Mouse (Mus musculus): ENCODE measurements around the gene Mov10. TPM values are rescaled to one million over a fixed set of nuclear protein-coding genes. Genes with fewer than 3 reads are reported as not detected.

The Mov10 gene
- polyA plus RNA-seq, 1 experiment, result not detected

GRCm38 (mm10) chr3:104795661-104796340, 22.6 kb downstream of the Mov10 start:
- no peak overlapping the region for H3K4me3 ChIP-seq (ENCODE audit: insufficient read depth, low read depth, low read length)
- H3K4me1 ChIP-seq (ENCODE audit: control insufficient read depth, insufficient read depth, low read length), result peaks cover 16% of the 10 kb centered on the region
- no peak for TF ChIP-seq POLR2A (IDR thresholded peaks at IDR 0.05; ENCODE audit: insufficient read depth, low read depth, low read length)
- no peak for TF ChIP-seq CTCF (IDR thresholded peaks at IDR 0.05; ENCODE audit: insufficient read depth, low read depth, low read length)
- H3K27ac ChIP-seq (ENCODE audit: insufficient read depth, low read depth, low read length), result no peak overlapping the region
- 74% methylated on average over 15 of the region's 15 CpGs for whole genome bisulfite sequencing

- Histone ChIP-seq H3K4me3 (ENCODE audit: insufficient read depth, low read depth, low read length) (no peak overlapping the region), H3K4me1 (ENCODE audit: control insufficient read depth, insufficient read depth, low read length) (peaks cover 24% of the 10 kb centered on the region), H3K27ac (ENCODE audit: insufficient read depth, low read depth, low read length) (no peak overlapping the region)
- WGBS, result 77% methylated on average over 12 of the region's 12 CpGs
- TF ChIP-seq CTCF (IDR thresholded peaks at IDR 0.05; ENCODE audit: insufficient read depth, low read depth, low read length) (no peak), POLR2A (IDR thresholded peaks at IDR 0.05; ENCODE audit: insufficient read depth, low read depth, low read length) (no peak)
Observed at GRCm38 (mm10) chr3:104794953-104795470, 23.4 kb downstream of the Mov10 start.

- H3K4me1 ChIP-seq (ENCODE audit: control insufficient read depth, insufficient read depth, low read length), result peaks cover 32% of the 10 kb centered on the region
- no peak overlapping the region for H3K4me3 ChIP-seq (ENCODE audit: insufficient read depth, low read depth, low read length)
- TF ChIP-seq POLR2A (IDR thresholded peaks at IDR 0.05; ENCODE audit: insufficient read depth, low read depth, low read length) (no peak), CTCF (IDR thresholded peaks at IDR 0.05; ENCODE audit: insufficient read depth, low read depth, low read length) (no peak)
- WGBS, result 66% methylated on average over 20 of the region's 20 CpGs
- no peak overlapping the region for H3K27ac ChIP-seq (ENCODE audit: insufficient read depth, low read depth, low read length)
Observed at GRCm38 (mm10) chr3:104793871-104794828, 24.2 kb downstream of the Mov10 start.

GRCm38 (mm10) chr3:104792360-104793270, 25.7 kb downstream of the Mov10 start:
- no peak overlapping the region for H3K27ac ChIP-seq (ENCODE audit: insufficient read depth, low read depth, low read length)
- 84% methylated on average over 15 of the region's 15 CpGs for WGBS
- TF ChIP-seq CTCF (IDR thresholded peaks at IDR 0.05; ENCODE audit: insufficient read depth, low read depth, low read length) (no peak), POLR2A (IDR thresholded peaks at IDR 0.05; ENCODE audit: insufficient read depth, low read depth, low read length) (no peak)
- no peak overlapping the region for H3K4me3 ChIP-seq (ENCODE audit: insufficient read depth, low read depth, low read length)
- H3K4me1 ChIP-seq (ENCODE audit: control insufficient read depth, insufficient read depth, low read length), result peaks cover 41% of the 10 kb centered on the region

GRCm38 (mm10) chr3:104791671-104792070, 26.7 kb downstream of the Mov10 start:
- H3K27ac ChIP-seq (ENCODE audit: insufficient read depth, low read depth, low read length), result no peak overlapping the region
- 79% methylated on average over 8 of the region's 8 CpGs for WGBS
- TF ChIP-seq CTCF (IDR thresholded peaks at IDR 0.05; ENCODE audit: insufficient read depth, low read depth, low read length) (no peak), POLR2A (IDR thresholded peaks at IDR 0.05; ENCODE audit: insufficient read depth, low read depth, low read length) (no peak)
- H3K4me3 ChIP-seq (ENCODE audit: insufficient read depth, low read depth, low read length), result no peak overlapping the region
- peaks cover 41% of the 10 kb centered on the region for H3K4me1 ChIP-seq (ENCODE audit: control insufficient read depth, insufficient read depth, low read length)

- TF ChIP-seq POLR2A (IDR thresholded peaks at IDR 0.05; ENCODE audit: insufficient read depth, low read depth, low read length) (no peak), CTCF (IDR thresholded peaks at IDR 0.05; ENCODE audit: insufficient read depth, low read depth, low read length) (no peak)
- Histone ChIP-seq H3K27ac (ENCODE audit: insufficient read depth, low read depth, low read length) (no peak overlapping the region), H3K4me1 (ENCODE audit: control insufficient read depth, insufficient read depth, low read length) (peaks cover 41% of the 10 kb centered on the region), H3K4me3 (ENCODE audit: insufficient read depth, low read depth, low read length) (peak overlapping the region; percentile 2; the same call in 1 of the 2 replicates)
- WGBS, result 42% methylated on average over 4 of the region's 4 CpGs
Observed at GRCm38 (mm10) chr3:104791017-104791416, 27.3 kb downstream of the Mov10 start.

- Histone ChIP-seq H3K27ac (ENCODE audit: insufficient read depth, low read depth, low read length) (no peak overlapping the region), H3K4me1 (ENCODE audit: control insufficient read depth, insufficient read depth, low read length) (peaks cover 41% of the 10 kb centered on the region), H3K4me3 (ENCODE audit: insufficient read depth, low read depth, low read length) (peak overlapping the region; percentile 2; the same call in 1 of the 2 replicates)
- WGBS, result 25% methylated on average over 6 of the region's 6 CpGs
- no peak for TF ChIP-seq POLR2A (IDR thresholded peaks at IDR 0.05; ENCODE audit: insufficient read depth, low read depth, low read length)
- TF ChIP-seq CTCF (IDR thresholded peaks at IDR 0.05; ENCODE audit: insufficient read depth, low read depth, low read length), result no peak
Observed at GRCm38 (mm10) chr3:104790401-104790937, 27.9 kb downstream of the Mov10 start.

GRCm38 (mm10) chr3:104789822-104790221, 28.5 kb downstream of the Mov10 start:
- Histone ChIP-seq H3K4me3 (ENCODE audit: insufficient read depth, low read depth, low read length) (peak overlapping the region; percentile 44; the same call in 1 of the 2 replicates), H3K27ac (ENCODE audit: insufficient read depth, low read depth, low read length) (no peak overlapping the region), H3K4me1 (ENCODE audit: control insufficient read depth, insufficient read depth, low read length) (peaks cover 41% of the 10 kb centered on the region)
- TF ChIP-seq CTCF (IDR thresholded peaks at IDR 0.05; ENCODE audit: insufficient read depth, low read depth, low read length) (no peak), POLR2A (IDR thresholded peaks at IDR 0.05; ENCODE audit: insufficient read depth, low read depth, low read length) (no peak)
- WGBS, result 40% methylated on average over 13 of the region's 13 CpGs
